Mouse (Mus musculus): ENCODE results near the gene Wsb1. TPM values are rescaled to one million over a fixed set of nuclear protein-coding genes. Genes with fewer than 3 reads are reported as not detected.

Wsb1 gene
- polyA plus RNA-seq, 1 experiment from 2014 or later = 597 TPM

GRCm38 (mm10) chr11:79291651-79292050, 37.2 kb upstream of the Wsb1 start:
- Histone ChIP-seq H3K27ac (no peak overlapping the region), H3K4me2 (replicated peaks) (no peak overlapping the region), H3K9me3 (ENCODE audit: control insufficient read depth, low read length) (no peaks in the 10 kb centered on the region), H3K9ac (no peak overlapping the region), H3K4me3 (replicated peaks; ENCODE audit: low read length) (no peak overlapping the region), H3K36me3 (replicated peaks; ENCODE audit: control insufficient read depth, insufficient read depth) (no peaks in the 10 kb centered on the region), H3K27me3 (ENCODE audit: control insufficient read depth, insufficient read depth, low read length) (no peaks in the 10 kb centered on the region), H3K4me1 (replicated peaks; ENCODE audit: control insufficient read depth, insufficient read depth, low read length) (no peaks in the 10 kb centered on the region)
- 77% methylated on average over 5 of the region's 5 CpGs for WGBS
- DNase-seq (ENCODE audit: low spot score) (no peak), ATAC-seq (ENCODE audit: low FRiP score) (no peak)

DNA sequence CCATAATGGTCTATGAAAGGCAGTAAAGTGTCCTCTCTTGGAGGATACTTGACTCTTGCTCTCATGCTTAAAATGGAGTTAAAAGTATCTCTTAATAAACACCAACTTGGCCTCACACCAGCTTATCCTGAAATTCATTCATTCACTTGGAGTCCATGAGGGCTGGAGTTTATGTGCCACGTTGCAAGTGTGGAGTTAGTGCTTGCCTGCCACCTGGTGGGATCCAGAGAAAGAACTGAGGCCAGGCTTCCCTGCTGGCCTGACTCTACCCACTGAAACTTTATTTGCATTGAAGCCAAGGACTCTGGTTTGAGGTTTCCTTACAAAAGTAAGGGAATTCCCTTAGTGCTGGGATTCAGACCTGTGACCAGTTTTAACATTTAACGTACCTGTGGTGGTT, 36.0 kb upstream of the Wsb1 start:
- Histone ChIP-seq H3K9me3 (ENCODE audit: control insufficient read depth, low read length) (no peaks in the 10 kb centered on the region), H3K27ac (no peak overlapping the region), H3K27me3 (ENCODE audit: control insufficient read depth, insufficient read depth, low read length) (no peaks in the 10 kb centered on the region), H3K9ac (no peak overlapping the region), H3K4me2 (replicated peaks) (no peak overlapping the region), H3K4me1 (replicated peaks; ENCODE audit: control insufficient read depth, insufficient read depth, low read length) (no peaks in the 10 kb centered on the region), H3K36me3 (replicated peaks; ENCODE audit: control insufficient read depth, insufficient read depth) (no peaks in the 10 kb centered on the region), H3K4me3 (replicated peaks; ENCODE audit: low read length) (no peak overlapping the region)
- DNase-seq (ENCODE audit: low spot score) = no peak
- WGBS = 52% methylated on average over 2 of the region's 2 CpGs
- ATAC-seq (ENCODE audit: low FRiP score) = no peak

DNA sequence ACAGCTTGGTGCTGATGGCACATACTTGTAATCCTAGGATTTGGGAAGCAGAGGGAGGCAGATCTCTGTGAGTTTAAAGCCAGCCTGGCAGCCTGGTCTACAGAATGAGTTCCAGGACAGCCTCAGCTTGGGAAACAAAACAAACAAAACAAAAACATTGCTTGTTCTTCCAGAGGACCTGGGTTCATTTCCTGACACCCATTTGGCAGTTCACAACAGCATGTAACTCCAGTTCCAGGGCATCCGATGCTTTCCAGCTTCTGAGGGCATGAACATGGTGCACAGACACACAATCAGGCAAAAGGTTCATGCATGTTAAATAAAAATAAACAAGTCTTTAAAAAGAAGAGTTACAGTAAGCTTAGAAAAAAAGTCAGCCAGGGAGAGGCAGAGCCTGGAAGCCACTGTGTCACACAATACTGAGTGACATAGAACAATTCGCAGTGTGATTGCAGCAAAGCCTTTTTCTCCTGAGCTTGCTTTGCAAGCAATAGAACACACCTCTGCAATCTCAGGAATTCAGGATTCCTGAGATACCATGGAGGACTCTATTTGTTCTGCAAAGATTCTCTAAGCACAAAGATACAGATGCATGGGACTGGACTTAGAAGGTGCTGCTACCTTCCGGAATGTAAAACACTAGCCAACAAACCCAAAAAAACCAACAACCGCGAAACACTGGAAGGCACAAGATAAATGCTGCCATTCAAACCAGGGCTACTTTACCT, 34.6 kb upstream of the Wsb1 start:
- DNase-seq (ENCODE audit: low spot score) (no peak), ATAC-seq (ENCODE audit: low FRiP score) (no peak)
- H3K4me1 ChIP-seq (replicated peaks; ENCODE audit: control insufficient read depth, insufficient read depth, low read length) = no peaks in the 10 kb centered on the region
- H3K9me3 ChIP-seq (ENCODE audit: control insufficient read depth, low read length) = no peaks in the 10 kb centered on the region
- no peak overlapping the region for H3K27ac ChIP-seq
- no peak overlapping the region for H3K4me2 ChIP-seq (replicated peaks)
- H3K9ac ChIP-seq = no peak overlapping the region
- no peaks in the 10 kb centered on the region for H3K27me3 ChIP-seq (ENCODE audit: control insufficient read depth, insufficient read depth, low read length)
- 88% methylated on average over 5 of the region's 5 CpGs for WGBS
- no peak overlapping the region for H3K4me3 ChIP-seq (replicated peaks; ENCODE audit: low read length)
- no peaks in the 10 kb centered on the region for H3K36me3 ChIP-seq (replicated peaks; ENCODE audit: control insufficient read depth, insufficient read depth)

GRCm38 (mm10) chr11:79288278-79288843, 33.9 kb upstream of the Wsb1 start:
- Histone ChIP-seq H3K27ac (no peak overlapping the region), H3K4me2 (replicated peaks) (no peak overlapping the region), H3K4me3 (replicated peaks; ENCODE audit: low read length) (no peak overlapping the region), H3K9ac (no peak overlapping the region), H3K9me3 (ENCODE audit: control insufficient read depth, low read length) (no peaks in the 10 kb centered on the region), H3K27me3 (ENCODE audit: control insufficient read depth, insufficient read depth, low read length) (no peaks in the 10 kb centered on the region), H3K36me3 (replicated peaks; ENCODE audit: control insufficient read depth, insufficient read depth) (no peaks in the 10 kb centered on the region), H3K4me1 (replicated peaks; ENCODE audit: control insufficient read depth, insufficient read depth, low read length) (no peaks in the 10 kb centered on the region)
- 77% methylated on average over 7 of the region's 7 CpGs for WGBS
- ATAC-seq (ENCODE audit: low FRiP score) (no peak), DNase-seq (ENCODE audit: low spot score) (no peak)

GRCm38 (mm10) chr11:79287447-79287846, 33.0 kb upstream of the Wsb1 start:
- Histone ChIP-seq H3K4me2 (replicated peaks) (no peak overlapping the region), H3K27me3 (ENCODE audit: control insufficient read depth, insufficient read depth, low read length) (no peaks in the 10 kb centered on the region), H3K4me3 (replicated peaks; ENCODE audit: low read length) (no peak overlapping the region), H3K27ac (no peak overlapping the region), H3K4me1 (replicated peaks; ENCODE audit: control insufficient read depth, insufficient read depth, low read length) (no peaks in the 10 kb centered on the region), H3K9me3 (ENCODE audit: control insufficient read depth, low read length) (no peaks in the 10 kb centered on the region), H3K36me3 (replicated peaks; ENCODE audit: control insufficient read depth, insufficient read depth) (no peaks in the 10 kb centered on the region), H3K9ac (no peak overlapping the region)
- ATAC-seq (ENCODE audit: low FRiP score) (no peak), DNase-seq (ENCODE audit: low spot score) (no peak)
- 81% methylated on average over 6 of the region's 6 CpGs for WGBS

DNA sequence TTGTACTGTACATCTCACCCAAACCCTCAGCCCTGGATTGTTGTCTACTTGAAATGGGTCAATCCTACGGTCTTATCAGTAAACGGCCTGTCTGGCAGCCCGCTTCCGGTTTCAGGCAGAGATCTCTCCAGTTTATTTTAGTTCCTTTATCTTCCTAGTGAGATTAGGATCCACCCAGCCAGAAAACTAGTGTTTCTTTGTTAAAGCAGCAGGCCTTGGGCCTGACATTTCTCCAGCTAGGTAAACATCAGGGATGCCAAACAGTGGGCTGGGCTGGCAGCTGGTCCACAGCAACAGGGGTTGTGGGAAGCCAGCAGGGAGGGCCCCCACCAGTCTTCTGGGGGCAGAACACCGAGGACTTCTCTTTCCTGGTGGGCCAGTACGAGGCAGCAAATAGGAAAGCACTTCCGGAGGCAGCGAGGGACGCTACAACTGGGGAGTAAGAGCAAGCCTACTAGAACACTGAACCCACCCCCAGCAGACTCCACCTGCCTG, 31.9 kb upstream of the Wsb1 start:
- H3K4me1 ChIP-seq (replicated peaks; ENCODE audit: control insufficient read depth, insufficient read depth, low read length) = no peaks in the 10 kb centered on the region
- DNase-seq (ENCODE audit: low spot score) (no peak), ATAC-seq (ENCODE audit: low FRiP score) (no peak)
- H3K9me3 ChIP-seq (ENCODE audit: control insufficient read depth, low read length) = no peaks in the 10 kb centered on the region
- no peak overlapping the region for H3K4me3 ChIP-seq (replicated peaks; ENCODE audit: low read length)
- no peak overlapping the region for H3K9ac ChIP-seq
- WGBS = 81% methylated on average over 9 of the region's 9 CpGs
- H3K4me2 ChIP-seq (replicated peaks) = no peak overlapping the region
- no peak overlapping the region for H3K27ac ChIP-seq
- H3K27me3 ChIP-seq (ENCODE audit: control insufficient read depth, insufficient read depth, low read length) = no peaks in the 10 kb centered on the region
- no peaks in the 10 kb centered on the region for H3K36me3 ChIP-seq (replicated peaks; ENCODE audit: control insufficient read depth, insufficient read depth)

- no peak overlapping the region for H3K4me3 ChIP-seq (replicated peaks; ENCODE audit: low read length)
- no peaks in the 10 kb centered on the region for H3K9me3 ChIP-seq (ENCODE audit: control insufficient read depth, low read length)
- no peak overlapping the region for H3K9ac ChIP-seq
- H3K27ac ChIP-seq = no peak overlapping the region
- no peaks in the 10 kb centered on the region for H3K27me3 ChIP-seq (ENCODE audit: control insufficient read depth, insufficient read depth, low read length)
- H3K4me1 ChIP-seq (replicated peaks; ENCODE audit: control insufficient read depth, insufficient read depth, low read length) = no peaks in the 10 kb centered on the region
- 94% methylated on average over 4 of the region's 4 CpGs for WGBS
- no peak overlapping the region for H3K4me2 ChIP-seq (replicated peaks)
- H3K36me3 ChIP-seq (replicated peaks; ENCODE audit: control insufficient read depth, insufficient read depth) = no peaks in the 10 kb centered on the region
- DNase-seq (ENCODE audit: low spot score) (no peak), ATAC-seq (ENCODE audit: low FRiP score) (no peak)
Measured at GRCm38 (mm10) chr11:79283350-79284030, 29.0 kb upstream of the Wsb1 start.

DNA sequence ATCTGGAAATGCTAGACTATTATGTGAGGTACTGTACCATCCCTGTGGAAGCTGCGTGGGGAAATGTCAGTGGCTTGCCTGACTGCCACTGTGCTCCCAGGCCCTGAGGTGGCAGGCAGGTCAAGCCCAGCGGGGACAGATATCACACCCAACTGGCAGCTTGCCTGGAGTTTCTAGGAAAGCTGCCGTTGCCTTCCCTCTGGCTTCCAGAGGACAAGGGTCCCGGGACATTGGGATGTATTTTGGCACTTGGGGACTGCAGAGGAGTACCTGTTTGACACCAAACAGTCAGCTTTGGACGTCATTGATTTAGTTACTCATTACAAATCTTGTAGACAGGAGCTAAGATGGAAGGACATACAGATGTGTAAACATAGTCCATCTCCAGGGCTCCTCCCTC, 26.9 kb upstream of the Wsb1 start:
- Histone ChIP-seq H3K9me3 (ENCODE audit: control insufficient read depth, low read length) (no peaks in the 10 kb centered on the region), H3K4me2 (replicated peaks) (no peak overlapping the region), H3K36me3 (replicated peaks; ENCODE audit: control insufficient read depth, insufficient read depth) (no peaks in the 10 kb centered on the region), H3K9ac (no peak overlapping the region), H3K27ac (no peak overlapping the region), H3K4me1 (replicated peaks; ENCODE audit: control insufficient read depth, insufficient read depth, low read length) (no peaks in the 10 kb centered on the region), H3K27me3 (ENCODE audit: control insufficient read depth, insufficient read depth, low read length) (no peaks in the 10 kb centered on the region), H3K4me3 (replicated peaks; ENCODE audit: low read length) (no peak overlapping the region)
- 67% methylated on average over 5 of the region's 5 CpGs for WGBS
- ATAC-seq (ENCODE audit: low FRiP score) (no peak), DNase-seq (ENCODE audit: low spot score) (no peak)

DNA sequence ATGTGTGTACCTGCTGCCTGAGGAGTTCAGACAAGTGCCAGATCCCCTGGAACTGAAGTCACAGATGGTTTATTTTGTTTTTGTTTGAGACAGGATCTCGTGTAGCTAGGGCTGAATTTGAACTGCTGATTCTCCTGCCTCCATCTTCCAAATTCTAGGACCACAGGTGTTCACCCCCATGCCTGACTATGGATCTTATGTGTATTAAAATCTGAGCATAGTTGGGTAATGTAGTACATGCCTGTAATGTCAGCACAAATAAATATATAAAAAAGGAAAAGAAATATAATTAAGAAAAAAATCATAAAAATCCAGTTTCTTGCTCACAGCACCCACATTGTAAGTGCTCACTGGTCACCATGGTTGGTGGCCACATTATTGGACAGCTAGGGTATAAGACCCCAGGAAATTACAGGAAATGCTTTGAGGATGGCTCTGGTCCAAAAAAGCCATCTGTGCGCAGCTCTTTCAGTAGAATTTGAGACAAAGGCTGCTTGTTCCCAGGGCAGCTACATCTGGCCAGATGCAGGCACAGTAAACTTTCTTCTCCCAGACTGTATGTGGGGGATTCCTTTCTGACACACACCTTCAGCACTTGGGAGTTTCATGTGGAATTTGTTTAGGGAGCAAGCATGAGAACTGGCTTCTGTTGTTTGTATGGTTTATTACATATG, 25.4 kb upstream of the Wsb1 start:
- 63% methylated on average over 2 of the region's 2 CpGs for whole genome bisulfite sequencing
- H3K9ac ChIP-seq = no peak overlapping the region

More for the DNA sequence above, 25.4 kb upstream of the Wsb1 start:
- no peaks in the 10 kb centered on the region for H3K9me3 ChIP-seq (ENCODE audit: control insufficient read depth, low read length)
- no peaks in the 10 kb centered on the region for H3K4me1 ChIP-seq (replicated peaks; ENCODE audit: control insufficient read depth, insufficient read depth, low read length)
- no peak overlapping the region for H3K27ac ChIP-seq
- no peak overlapping the region for H3K4me3 ChIP-seq (replicated peaks; ENCODE audit: low read length)
- ATAC-seq (ENCODE audit: low FRiP score) = no peak
- H3K27me3 ChIP-seq (ENCODE audit: control insufficient read depth, insufficient read depth, low read length) = no peaks in the 10 kb centered on the region
- no peak overlapping the region for H3K4me2 ChIP-seq (replicated peaks)
- DNase-seq (ENCODE audit: low spot score) = peak; percentile 58
- no peaks in the 10 kb centered on the region for H3K36me3 ChIP-seq (replicated peaks; ENCODE audit: control insufficient read depth, insufficient read depth)

All from hindbrain, embryonic 14.5 days (tissue).